Mouse (Mus musculus) kidney, adult 9 months (tissue): ENCODE data around the gene Fxr2.
A peak's percentile ranks its signal among the peaks of the same experiment; 100 is the strongest.
"Not testable (repeated sequence)": the region's sequence is repeated elsewhere in the genome, so short reads cannot be mapped to it uniquely, and the experiment has no call there.

Source experiments
- DNase-seq: peaks from one replicate; pipeline ENCODE4 v3.0.0; 2022

Fxr2 gene

DNA sequence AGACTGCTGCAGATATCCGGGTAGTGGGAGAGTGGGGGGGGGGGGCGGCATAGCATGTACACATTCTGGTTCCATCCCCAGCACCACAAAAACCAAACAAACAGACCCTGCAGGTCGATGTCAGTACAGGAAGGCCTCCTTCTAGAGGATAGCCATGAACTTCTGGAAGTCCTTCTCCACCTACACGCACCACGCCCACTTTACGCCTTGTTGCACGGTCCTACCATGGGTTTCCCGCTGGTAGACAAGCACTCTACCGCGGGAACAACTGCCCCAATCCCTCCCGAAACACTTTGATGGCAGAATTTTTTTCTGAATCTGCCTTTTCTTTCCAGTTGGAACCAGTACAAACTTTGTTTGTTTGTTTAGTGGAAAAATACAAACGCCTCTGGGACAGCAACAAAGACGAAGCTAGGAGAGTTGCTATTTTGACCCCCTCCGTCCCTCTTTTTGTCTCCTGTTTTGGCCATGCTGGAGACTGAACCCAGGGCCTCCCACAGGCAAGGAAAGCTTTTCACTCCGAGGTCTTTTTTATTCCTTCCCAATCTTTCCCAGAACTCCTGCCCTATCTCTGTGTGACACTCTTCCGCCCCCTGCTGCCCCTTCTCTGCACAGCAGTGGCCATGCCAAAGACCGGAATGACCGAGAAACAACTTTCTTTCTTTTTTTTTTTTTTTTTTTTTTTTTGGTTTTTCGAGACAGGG is 19.1 kb upstream of the Fxr2 start:
- DNase-seq = peak; percentile 92

DNA sequence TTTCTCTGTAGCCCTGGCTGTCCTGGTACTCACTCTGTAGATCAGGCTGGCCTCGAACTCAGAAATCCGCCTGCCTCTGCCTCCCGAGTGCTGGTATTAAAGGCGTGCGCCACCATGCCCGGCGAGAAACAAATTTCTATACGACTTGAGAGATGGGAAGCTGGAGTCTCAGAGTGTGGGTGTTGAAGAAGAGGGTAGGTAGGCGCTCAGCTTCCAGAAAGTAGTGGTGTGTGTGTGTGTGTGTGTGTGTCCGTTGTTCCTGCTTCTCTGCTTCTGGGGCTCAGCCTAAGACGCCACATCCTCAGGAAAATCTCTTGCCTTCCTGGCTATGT is 18.6 kb upstream of the Fxr2 start:
- not testable (repeated sequence) for DNase-seq

DNA sequence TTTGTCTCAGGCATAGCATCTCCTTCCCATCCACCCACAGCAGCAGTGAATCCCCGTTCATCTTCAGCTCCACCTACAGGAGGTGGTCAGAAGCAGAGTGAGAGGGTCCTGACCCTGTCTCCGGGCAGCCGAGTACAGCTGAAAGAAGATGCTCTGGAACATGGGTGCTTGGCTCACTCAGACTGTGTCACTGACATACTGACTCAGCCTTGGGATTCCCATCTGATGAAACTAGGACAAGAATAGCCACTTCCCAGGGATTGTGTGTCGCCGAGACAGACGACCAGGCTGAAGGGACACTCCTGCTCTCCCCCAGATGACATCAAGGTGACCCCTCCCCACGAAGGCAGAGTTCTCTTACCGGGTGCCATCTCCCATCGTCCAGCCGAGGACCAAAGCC is 16.0 kb upstream of the Fxr2 start:
- no peak for DNase-seq

DNA sequence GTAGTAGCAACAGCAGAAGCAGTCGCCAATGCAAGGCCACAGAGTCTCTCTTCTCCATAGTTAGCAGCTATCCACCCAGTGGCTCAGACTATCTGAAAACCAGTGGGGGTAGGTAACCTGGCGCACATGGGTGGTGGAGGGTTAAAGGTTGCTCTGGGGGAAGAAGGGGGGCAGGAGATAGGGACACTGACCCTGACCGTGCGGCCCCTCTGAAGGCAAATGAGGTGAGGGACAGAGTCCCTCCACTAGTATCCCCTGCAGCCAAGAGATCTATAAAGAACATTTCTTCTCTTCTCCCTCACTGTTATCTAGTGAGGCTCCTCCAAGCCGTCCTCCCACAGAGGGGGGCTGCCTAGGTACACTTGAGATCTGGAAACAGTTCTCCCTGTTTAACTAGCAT is 15.0 kb upstream of the Fxr2 start, which contains the start of gene Shbg:
TSS of gene Shbg (minus strand) at position 101 of the 400 bp plus-strand sequence.
- DNase-seq = no peak

DNA sequence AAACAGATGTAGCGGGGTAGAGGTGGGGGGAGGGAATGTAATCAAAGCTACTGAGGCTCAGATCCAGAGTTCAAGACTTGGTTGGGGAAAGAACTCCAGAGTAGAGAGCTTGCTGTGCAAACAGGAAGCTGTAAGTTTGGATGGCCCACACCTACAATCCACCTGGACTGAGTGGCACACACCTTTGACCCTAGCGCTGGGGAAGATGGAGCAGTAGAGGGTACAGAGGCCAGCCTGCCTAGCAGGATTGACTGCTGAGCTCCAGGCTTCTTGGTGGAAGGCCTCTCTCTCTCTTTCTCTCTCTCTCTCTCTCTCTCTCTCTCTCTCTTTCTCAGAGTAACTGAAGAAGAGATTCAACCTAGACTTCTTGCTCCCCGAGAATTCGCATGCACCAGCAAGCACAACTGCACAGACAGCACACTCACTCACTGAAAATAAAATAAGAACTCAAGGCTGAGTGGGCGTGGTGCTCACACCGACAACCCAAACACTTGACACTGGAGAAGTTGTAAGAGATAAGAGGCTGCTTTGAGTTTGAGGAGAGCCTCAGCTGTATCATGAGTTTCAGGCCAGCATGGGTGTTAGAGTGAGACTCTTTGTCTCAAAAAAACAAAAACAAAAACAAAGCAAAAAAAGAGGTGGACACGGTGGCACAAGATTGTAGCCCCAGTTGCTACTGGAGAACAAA is 12.3 kb upstream of the Fxr2 start:
- no peak for DNase-seq

DNA sequence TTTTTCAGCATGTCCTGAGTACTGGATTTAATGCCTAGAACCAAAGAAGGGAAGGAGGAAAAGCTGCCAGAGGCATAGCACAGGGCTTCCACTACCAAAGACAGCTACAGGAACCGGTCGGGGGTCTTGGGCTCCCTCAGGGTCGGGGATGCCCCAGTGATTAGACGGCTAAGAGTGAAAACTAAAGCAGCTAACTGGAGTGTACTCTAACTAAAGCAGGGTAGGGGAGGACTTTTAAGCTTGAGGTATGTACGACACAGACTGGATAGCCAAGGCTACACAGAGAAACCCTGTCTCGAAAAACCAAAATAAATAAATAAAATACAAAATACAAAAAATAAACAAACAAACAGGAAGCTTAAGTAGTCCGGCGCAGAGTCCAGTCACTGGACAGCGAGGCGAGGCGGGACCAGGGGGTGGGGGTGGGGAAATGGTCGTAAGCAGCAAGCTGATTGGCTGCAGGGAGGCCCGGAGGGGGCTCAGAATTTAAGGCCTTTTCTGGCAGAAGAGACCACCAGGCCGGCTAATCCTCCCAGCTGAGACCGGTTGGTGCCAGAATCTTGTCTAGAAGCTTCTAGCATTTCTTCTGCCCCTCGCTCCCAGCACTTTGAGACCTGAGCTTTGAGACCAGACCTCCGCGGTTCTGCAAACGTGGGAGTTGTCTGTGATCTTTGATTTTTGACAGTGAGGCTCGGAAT is 11.1 kb upstream of the Fxr2 start, which contains the start of gene Sat2:
TSS of gene Sat2 (plus strand) at position 454 of the 698 bp plus-strand sequence.
- DNase-seq = peak; percentile 62

DNA sequence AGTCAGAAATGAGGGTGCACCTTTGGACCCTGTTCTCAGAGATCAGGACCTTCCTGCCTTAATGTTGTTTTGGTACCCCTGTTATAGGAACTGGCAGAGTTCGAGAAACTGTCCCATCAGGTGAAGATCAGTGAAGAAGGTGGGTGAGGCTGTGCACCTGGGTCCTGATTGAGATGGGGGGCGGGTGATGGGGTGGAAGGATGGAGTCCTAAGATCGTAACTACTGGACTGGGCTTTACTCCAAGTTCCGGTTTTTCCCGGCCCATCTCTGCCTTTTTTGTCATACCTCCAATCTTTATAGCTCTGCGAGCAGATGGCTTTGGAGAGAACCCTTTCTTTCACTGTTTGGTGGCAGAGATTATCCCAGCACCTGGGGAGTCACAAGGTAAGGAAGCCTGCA is 10.4 kb upstream of the Fxr2 start:
- DNase-seq = no peak

DNA sequence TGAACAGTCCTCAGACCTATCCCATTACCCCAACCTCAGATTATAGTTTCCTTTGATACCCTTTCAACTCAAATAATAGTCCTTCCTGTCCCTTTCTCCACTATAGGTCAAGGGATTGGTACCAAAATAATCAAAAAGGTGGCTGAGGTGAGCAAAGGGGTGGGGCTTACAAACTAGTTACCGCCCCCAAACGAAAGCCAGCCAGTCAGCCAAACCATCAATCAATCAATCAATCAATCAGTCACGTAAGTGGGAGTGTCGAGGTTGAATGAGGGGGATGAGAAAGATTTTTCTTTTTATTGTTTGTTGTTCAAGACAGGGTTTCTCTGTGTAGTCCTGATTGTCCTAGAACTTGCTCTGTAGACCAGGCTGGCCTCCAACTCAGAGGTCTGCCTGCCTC is 9.8 kb upstream of the Fxr2 start:
- DNase-seq = no peak

DNA sequence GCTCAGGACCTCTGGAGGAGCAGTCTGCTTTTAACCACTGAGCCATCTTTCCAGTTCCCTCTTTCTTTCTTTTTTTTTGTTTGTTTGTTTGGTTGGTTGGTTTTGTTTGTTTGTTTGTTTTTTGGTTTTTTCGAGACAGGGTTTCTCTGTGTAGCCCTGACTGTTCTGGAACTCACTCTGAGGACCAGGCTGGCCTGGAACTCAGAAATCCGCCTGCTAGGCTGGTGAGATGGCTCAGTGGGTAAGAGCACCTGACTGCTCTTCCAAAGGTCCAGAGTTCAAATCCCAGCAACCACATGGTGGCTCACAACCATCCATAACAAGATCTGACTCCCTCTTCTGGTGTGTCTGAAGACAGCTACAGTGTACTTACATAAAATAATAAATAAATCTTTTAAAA is 8.5 kb upstream of the Fxr2 start:
- not testable (repeated sequence) for DNase-seq

DNA sequence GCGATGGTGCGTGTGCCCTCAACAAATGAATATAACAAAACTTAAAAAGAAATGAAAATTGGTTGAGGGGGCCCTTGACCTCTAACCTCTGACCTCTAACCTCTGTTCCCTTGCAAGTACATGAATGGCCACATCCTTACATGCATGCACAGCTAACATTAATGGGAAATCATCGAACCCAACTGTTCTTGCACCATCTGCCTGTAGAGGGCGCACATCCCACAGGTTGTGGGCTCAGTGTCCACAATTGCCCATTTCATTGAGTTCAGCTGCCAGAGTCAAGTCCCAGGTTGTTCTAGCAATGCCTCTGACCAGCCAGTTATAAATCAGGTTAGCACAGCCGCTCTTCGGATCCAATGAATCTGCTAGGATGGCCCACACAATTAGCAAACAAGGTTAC is 4.5 kb upstream of the Fxr2 start:
- DNase-seq = peak; percentile 87

DNA sequence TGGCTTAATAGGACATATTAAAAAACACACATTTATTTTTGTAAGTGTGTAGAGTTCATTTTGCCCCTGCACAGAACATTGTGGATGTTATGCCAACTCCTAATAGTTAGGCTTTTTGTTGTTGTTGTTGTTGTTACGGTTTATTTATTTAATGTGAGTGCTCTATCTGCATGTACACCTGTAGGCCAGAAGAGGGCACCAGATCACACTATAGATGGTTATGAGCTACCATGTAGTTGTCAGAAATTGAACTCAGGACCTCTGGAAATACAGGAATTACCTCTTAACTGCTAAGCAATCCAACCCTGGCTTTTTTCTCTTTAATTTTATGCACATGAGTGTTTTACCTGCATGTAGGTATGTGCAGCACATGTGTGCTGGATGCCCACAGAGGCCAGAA is 3.0 kb upstream of the Fxr2 start:
- DNase-seq = no peak

DNA sequence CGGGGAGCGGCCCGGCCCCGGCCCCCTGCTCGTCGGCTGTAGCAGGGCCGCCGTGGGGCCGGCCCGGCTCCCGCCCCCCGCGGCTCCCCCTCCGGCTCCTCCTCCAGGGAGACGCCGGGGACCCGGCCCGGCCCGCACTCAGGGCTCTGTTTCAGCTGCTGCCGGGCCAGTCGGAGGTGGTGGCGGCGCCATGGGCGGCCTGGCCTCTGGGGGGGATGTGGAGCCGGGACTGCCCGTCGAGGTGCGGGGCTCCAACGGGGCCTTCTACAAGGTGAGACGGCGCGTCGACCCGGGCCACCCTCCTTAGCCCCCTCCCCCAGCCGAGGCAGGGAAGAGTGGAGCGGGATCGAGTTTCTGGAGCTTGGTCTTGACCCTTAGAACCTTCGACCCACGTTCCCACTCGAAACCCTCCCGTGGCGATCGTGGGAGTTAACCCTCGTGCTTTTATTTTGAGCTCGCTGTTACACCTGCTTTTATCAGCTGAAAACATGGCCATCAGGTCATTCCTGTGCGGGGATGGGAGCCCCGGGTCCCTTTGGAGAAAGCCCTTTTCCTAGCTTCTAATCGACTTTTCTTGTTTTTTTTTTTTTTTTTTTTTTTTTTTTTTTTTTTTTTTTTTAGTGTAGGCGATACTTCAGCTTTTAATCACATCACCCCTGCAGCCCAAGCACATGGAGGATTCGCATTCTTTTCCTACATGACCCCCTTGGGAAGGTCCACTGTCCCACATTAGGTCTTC is 507 bp downstream of the Fxr2 start:
- no peak for DNase-seq

DNA sequence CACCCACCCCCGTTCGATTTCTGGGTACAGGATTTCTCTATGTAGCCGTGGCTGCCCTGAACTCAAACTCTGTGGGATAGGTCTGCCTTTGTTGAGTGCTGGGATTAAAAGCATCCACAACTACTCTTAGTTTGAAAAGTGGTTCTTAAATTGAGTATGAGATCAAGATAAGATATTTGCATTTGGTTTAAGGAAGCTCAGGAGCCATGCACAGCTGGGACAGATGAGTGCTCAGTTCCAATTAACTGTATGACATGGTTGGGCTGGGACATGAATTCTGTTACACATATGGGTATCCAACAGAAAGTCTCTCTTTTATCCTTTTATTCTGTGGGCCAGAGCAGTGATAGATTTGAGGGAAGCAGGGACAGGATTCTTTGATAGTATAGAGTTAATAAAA is 2.7 kb downstream of the Fxr2 start:
- no peak for DNase-seq

DNA sequence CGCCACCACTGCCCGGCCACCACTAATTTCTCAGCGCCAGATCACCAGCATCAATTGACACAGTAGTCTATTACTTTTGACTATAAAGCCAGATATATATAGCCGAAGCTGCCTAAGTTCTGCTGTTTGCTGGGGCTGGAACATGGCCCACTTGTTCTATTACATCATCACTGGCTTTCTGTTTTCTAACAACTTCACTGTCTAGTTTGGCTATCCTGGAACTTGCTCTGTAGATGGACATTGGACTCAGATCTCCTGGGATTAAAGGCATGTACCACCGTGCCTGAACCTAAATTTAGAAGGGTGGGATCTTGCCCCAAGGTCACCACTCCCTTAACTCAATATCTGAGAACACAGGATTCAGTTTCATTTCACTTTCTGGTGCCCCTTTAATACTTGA is 13.1 kb downstream of the Fxr2 start:
- no peak for DNase-seq

DNA sequence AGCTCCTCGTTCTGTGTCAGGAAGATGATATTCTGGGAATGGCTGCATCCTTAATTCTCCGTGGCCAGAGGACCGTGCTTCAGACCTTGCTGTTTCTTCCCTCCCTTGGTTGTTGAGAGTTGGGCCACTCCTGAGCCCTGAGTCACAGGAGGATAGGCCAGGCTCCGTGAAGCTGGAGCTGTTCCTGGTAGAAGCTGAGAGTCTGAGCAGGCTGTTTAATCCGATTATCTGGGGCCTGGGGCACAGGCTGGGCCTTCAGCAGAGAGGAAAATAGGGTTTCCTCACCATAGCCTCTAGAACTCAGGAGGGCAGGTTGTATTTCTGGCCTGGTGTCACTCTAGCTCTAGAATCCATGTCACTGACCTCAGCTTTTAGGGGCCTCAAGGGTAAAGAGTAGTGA is 20.6 kb downstream of the Fxr2 start:
- no peak for DNase-seq

DNA sequence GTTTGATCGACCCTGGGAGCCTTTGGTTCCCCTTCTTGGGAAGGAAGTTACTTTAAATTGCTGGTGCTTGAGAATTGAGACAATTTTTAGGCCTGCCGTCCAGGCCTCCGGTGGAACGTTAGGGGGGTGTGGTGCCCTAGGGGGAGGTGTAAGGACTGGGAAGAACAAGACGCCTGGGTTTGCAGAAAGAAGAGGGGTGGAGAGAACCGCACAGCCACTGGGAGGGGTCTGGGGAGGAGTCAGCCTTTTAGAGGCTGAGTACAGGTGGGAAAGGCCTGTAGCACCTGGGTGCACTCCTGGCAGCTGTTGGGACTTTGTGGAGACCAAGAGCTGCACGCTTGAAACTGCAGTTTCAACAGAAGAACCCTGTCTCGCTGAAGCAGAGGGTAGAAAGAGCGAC is 22.0 kb downstream of the Fxr2 start:
- DNase-seq = no peak

DNA sequence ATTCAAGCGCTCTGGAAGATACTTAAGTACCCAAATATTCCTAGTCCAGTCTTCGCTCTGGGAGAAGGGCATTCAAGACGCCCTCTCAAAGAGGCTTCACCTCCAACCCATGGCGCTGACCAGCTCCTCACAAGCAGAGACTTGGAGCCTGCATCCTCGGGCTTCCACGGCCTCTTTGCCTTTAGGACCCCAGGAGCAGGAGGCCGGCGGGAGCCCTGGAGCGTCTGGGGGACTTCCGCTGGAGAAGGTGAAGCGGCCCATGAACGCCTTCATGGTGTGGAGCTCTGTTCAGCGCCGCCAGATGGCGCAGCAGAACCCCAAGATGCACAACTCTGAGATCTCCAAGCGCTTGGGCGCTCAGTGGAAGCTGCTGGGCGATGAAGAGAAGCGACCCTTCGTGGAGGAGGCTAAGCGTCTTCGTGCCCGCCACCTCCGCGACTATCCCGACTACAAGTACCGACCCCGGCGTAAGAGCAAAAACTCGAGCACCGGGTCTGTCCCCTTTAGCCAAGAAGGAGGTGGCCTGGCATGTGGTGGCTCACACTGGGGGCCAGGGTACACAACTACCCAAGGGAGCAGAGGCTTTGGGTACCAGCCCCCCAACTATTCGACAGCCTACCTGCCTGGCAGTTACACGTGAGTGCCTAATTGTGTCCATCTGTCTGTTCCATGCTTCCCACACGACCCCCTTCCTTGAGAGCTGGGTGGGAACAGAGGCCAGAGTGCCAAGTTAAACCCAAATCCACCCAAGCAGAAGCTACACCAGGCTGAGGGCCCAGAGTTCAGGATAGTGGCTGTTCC is 22.7 kb downstream of the Fxr2 start, which contains the start of gene Sox15:
TSS of gene Sox15 (plus strand) at position 51 of the 801 bp plus-strand sequence.
- DNase-seq = peak; percentile 68

DNA sequence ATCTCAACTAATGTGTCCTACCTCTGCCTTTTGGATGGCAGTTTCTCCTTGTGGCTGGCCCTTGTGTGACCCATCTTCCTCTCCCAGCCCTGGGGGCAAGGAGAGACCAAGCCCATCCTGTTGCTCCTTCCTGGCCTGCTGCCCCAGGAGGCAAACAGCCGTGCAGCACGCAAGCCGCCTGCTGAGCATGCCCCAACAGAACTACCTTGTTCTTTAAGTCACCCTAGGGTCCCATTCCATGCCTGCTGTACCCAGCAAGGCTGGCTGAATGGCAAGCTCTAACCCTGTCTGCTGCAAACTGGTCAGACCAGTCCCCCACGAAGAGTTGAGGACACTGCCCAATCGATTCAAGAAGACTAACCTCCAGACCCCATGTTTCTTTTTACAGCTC is 23.3 kb downstream of the Fxr2 start:
- no peak for DNase-seq

DNA sequence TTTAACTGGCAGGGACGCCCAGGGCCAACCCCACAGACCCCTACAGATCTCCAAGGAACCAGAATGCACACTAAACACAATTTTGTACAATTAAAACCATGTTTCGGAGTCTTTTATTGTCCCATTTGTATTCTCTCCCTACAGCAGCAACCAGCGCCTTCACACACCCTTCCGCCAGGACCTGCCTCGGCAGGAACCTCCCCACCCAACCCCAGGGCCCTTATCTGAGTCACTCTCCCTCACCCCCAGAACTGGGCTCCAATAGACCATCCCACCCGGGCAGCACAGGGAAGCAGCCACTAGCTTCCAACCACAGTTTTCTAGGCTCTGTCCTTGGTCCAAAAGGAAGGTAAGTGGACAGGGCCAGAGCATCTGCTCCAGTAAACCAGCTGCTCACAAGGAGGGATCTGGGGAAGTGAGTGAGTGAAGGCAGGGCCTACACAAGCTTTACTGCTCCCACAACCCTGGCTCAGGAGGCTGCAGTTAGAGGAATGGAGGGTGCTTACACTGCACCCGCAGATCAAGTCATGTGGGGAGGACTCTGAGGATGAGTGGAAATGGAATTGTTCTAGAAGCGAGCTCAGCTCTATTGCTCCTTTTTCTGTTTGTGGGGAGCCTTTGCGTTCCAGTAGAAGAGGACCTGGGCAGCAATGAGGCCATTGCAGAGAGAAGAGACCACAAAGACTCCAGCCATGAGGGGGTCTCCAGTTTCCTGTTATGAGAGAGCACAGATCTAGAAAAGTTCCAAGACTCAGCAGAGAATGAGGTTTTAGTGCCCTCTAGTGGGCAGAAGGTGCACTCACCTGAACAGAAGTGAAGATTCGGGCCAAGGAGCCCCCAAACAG is 24.0 kb downstream of the Fxr2 start:
- peak; percentile 53 for DNase-seq

DNA sequence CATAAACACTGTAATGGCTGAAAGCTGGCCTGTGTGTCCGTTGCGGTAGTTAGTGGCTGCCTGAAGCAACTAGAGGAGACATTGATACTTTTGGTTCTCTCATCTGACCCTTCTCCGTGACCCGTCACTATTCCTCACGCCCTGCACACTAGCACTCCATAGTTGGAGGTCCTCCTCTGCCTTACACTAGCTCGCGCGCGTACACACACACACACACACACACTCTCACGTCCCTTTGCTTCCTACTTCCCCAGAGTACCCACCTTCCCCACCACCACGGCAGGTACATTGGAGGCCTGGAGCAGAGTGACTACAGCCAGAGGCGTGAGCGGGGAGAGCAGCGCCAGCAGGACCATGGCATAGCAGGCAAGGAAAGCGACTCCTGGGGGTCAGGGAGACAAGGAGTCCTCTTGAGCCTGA is 24.7 kb downstream of the Fxr2 start:
- DNase-seq = no peak

DNA sequence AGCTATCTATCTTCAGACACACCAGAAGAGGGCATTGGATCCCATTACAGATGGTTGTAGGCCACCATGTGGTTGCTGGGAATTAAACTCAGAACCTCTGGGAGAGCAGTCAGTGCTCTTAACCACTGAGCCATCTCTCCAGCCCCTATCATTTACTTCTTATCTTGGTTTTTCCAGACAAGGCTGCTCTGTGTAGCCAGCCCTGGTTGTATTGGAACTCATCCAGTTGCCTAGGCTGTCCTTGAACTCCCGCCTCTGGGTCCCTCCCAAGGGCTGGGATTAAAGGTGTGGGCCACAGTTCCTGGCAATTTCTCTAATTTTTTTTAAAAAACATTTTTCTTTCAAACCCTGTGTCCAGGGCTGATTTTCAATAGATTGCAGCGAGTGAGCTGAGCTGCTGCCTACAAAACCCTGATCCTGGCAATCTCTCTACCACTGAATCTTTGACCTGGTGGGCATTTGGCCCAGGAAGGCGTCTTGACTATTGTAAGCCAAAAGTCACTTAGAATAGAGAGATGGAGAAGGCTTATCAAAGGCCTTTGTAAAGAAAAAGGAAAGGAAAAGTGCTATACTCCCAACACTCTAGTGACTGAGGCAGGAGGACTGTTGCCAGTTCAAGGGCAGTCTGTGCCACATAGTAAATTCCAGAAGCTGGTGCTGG is 28.6 kb downstream of the Fxr2 start:
- DNase-seq = peak; percentile 60
